Mouse (Mus musculus): ENCODE measurements around the gene Prdm16.

DNA sequence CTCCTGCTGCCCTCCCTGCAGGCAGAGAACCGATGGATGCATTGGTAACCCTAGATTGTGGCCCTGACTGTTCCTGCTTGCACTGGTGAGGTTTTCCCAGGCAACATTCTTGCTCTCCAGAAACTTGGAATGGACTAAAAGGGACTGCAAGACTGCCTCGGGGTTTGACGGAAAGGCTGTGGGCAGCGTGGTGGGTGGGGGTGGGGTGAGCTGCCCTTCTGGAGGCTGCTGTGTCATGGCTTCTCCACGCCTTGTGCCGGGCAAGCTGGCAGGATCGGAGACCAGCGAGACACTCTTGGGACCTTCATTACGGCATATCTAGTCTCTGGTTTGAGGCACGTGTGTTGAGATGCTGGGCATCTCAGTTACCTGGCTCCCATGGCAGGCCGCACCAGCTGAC is 237.0 kb downstream of the Prdm16 start:
- no peak for TF ChIP-seq NANOG (IDR thresholded peaks at IDR 0.05; ENCODE audit: borderline replicate concordance, low read length)
- no peak for TF ChIP-seq CTCF (conservative IDR thresholded peaks at IDR 0.05; ENCODE audit: low read length)
- TF ChIP-seq POU5F1 (IDR thresholded peaks at IDR 0.05; ENCODE audit: borderline replicate concordance, low read length) = no peak

Measured in E14TG2a.4 (cell line).